Mouse (Mus musculus): ENCODE data around the gene Zfp526.

GRCm38 (mm10) chr7:25181331-25181790, 39.9 kb upstream of the Zfp526 start:
- TF ChIP-seq POLR2A (IDR thresholded peaks at IDR 0.05; ENCODE audit: low read depth, low read length): peak; percentile 40; the same call in 1 of the 2 replicates
- peak; percentile 47 to 84 for TF ChIP-seq CTCF (conservative IDR thresholded peaks at IDR 0.05 in 1 of 2, IDR thresholded peaks at IDR 0.05 in 1 of 2; ENCODE audit: low read depth in 2 of 2, low read length in 2 of 2)
- TF ChIP-seq UBTF (IDR thresholded peaks at IDR 0.05; ENCODE audit: low read depth, low read length): no peak
- TF ChIP-seq CHD1 (IDR thresholded peaks at IDR 0.05; ENCODE audit: low read depth, low read length): no peak
- no peak for TF ChIP-seq EP300 (IDR thresholded peaks at IDR 0.05; ENCODE audit: low read length)
- no peak for TF ChIP-seq USF2 (conservative IDR thresholded peaks at IDR 0.05; ENCODE audit: low read depth, low read length)
- no peak for TF ChIP-seq JUND (conservative IDR thresholded peaks at IDR 0.05; ENCODE audit: low read depth, low read length)
- TF ChIP-seq SMC3 (IDR thresholded peaks at IDR 0.05; ENCODE audit: low read depth, low read length): peak; percentile 81
- no peak for TF ChIP-seq HCFC1 (IDR thresholded peaks at IDR 0.05; ENCODE audit: low read depth, low read length)
